Mouse (Mus musculus): ENCODE data around the gene Usp36.

Gene Usp36

GRCm38 (mm10) chr11:118222917-118223316 is 67.1 kb downstream of the Usp36 start:
- no peak for DNase-seq (ENCODE audit: low read depth, low spot score)

- DNase-seq (ENCODE audit: low read depth, low spot score) = no peak
Measured at GRCm38 (mm10) chr11:118222351-118222885, 67.6 kb downstream of the Usp36 start.

GRCm38 (mm10) chr11:118220561-118221262 is 69.3 kb downstream of the Usp36 start:
- peak; percentile 28 for DNase-seq (ENCODE audit: low read depth, low spot score)

- no peak for DNase-seq (ENCODE audit: low read depth, low spot score)
Measured at GRCm38 (mm10) chr11:118219066-118219465, 71.0 kb downstream of the Usp36 start.

GRCm38 (mm10) chr11:118216468-118216867 is 73.6 kb downstream of the Usp36 start:
- no peak for DNase-seq (ENCODE audit: low read depth, low spot score)

GRCm38 (mm10) chr11:118215928-118216458 is 74.1 kb downstream of the Usp36 start:
- DNase-seq (ENCODE audit: low read depth, low spot score) = no peak

- DNase-seq (ENCODE audit: low read depth, low spot score) = no peak
Measured at GRCm38 (mm10) chr11:118212636-118213112, 77.4 kb downstream of the Usp36 start.

GRCm38 (mm10) chr11:118211749-118212635 is 78.1 kb downstream of the Usp36 start:
- no peak for DNase-seq (ENCODE audit: low read depth, low spot score)

- DNase-seq (ENCODE audit: low read depth, low spot score) = no peak
Measured at GRCm38 (mm10) chr11:118210962-118211361, 79.1 kb downstream of the Usp36 start.

- DNase-seq (ENCODE audit: low read depth, low spot score) = no peak
Measured at GRCm38 (mm10) chr11:118210116-118210515, 79.9 kb downstream of the Usp36 start.
